Mouse (Mus musculus) CH12.LX (cell line): Measurements from ENCODE around the gene Mphosph6. TPM values are rescaled to one million over a fixed set of nuclear protein-coding genes. Genes with fewer than 3 reads are reported as not detected.

Source experiments
- DNase-seq: peaks from one replicate; pipeline ENCODE4 v3.0.0-alpha.2; 2013; ENCODE audit errors: extremely low read depth
- H3K27ac ChIP-seq: 2 replicates; pipeline ENCODE4 v1.5.1; 2012; ENCODE audit warnings: low read depth, mild to moderate bottlenecking, control low read depth, moderate library complexity; ENCODE audit not compliant: insufficient read depth
- H3K27me3 ChIP-seq: replicated peaks from 2 replicates; pipeline ENCODE3; 2012; ENCODE audit warnings: inconsistent platforms
- H3K36me3 ChIP-seq, 2 experiments: replicated peaks in 1 of 2; 2 replicates each; pipeline versions ENCODE3 to v1.6.1; 2012; ENCODE audit warnings: inconsistent platforms in 1 of 2, low read length in 1 of 2, mild to moderate bottlenecking in 1 of 2, mixed read lengths in 1 of 2, moderate library complexity in 1 of 2; ENCODE audit not compliant: control insufficient read depth in 1 of 2, insufficient read depth in 1 of 2
- H3K4me1 ChIP-seq, 2 experiments: 2 replicates each; pipeline ENCODE4 v1.6.1; 2012; ENCODE audit warnings: inconsistent platforms in 1 of 2, moderate library complexity in 1 of 2; ENCODE audit not compliant: insufficient read depth in 2 of 2, control insufficient read depth in 1 of 2
- H3K4me2 ChIP-seq: 2 replicates; pipeline ENCODE4 v1.6.1; 2012; ENCODE audit warnings: low read depth, mild to moderate bottlenecking, control low read depth; ENCODE audit not compliant: poor library complexity, insufficient read depth, severe bottlenecking
- H3K4me3 ChIP-seq, 3 experiments: fragments of 150-350 bp in 1 of 3; sonication (generic) in 1 of 3; replicated peaks in 1 of 3; 2 replicates each; pipeline versions ENCODE3 to v1.5.1; 2011 to 2012; ENCODE audit warnings: low read depth in 2 of 3, low read length in 2 of 3, mild to moderate bottlenecking in 2 of 3, moderate library complexity in 2 of 3, control low read depth in 1 of 3, improper control_type of control experiment in 1 of 3, inconsistent platforms in 1 of 3, mixed read lengths in 1 of 3; ENCODE audit not compliant: poor library complexity in 1 of 3
- H3K79me2 ChIP-seq: replicated peaks from 2 replicates; pipeline ENCODE4 v1.6.1; 2012; ENCODE audit warnings: mild to moderate bottlenecking, moderate library complexity; ENCODE audit not compliant: control insufficient read depth, poor library complexity, insufficient read depth, severe bottlenecking; ENCODE audit errors: extremely low read depth
- H3K9ac ChIP-seq: 2 replicates; pipeline ENCODE4 v1.6.1; 2012; ENCODE audit warnings: low read depth, mild to moderate bottlenecking, control low read depth, moderate library complexity; ENCODE audit not compliant: insufficient read depth
- H3K9me3 ChIP-seq: replicated peaks from 2 replicates; pipeline ENCODE3; 2012; ENCODE audit warnings: low read length, inconsistent platforms, mixed read lengths
- CHD2 ChIP-seq: IDR thresholded peaks from 2 replicates; pipeline ENCODE4 v1.6.1; 2011; ENCODE audit warnings: low read length, improper control_type of control experiment
- E2F4 ChIP-seq: IDR thresholded peaks from 2 replicates; pipeline ENCODE4 v1.6.1; 2011; ENCODE audit warnings: low read depth, low read length, improper control_type of control experiment; ENCODE audit not compliant: insufficient replicate concordance
- EP300 ChIP-seq: IDR thresholded peaks from 2 replicates; pipeline ENCODE4 v1.6.1; 2011; ENCODE audit warnings: low read length, improper control_type of control experiment
- ETS1 ChIP-seq: conservative IDR thresholded peaks from 2 replicates; pipeline ENCODE4 v1.6.1; 2012; ENCODE audit warnings: low read depth, mild to moderate bottlenecking, inconsistent platforms, low read length, improper control_type of control experiment, moderate library complexity
- IRF4 ChIP-seq: IDR thresholded peaks from 2 replicates; pipeline ENCODE4 v1.6.1; 2014; ENCODE audit warnings: low read depth, mild to moderate bottlenecking, inconsistent platforms, low read length, improper control_type of control experiment
- JUN ChIP-seq: IDR thresholded peaks from 2 replicates; pipeline ENCODE4 v1.6.1; 2011; ENCODE audit warnings: low read depth, mild to moderate bottlenecking, low read length, improper control_type of control experiment, moderate library complexity; ENCODE audit not compliant: insufficient read depth
- KAT2A ChIP-seq: IDR thresholded peaks from 2 replicates; pipeline ENCODE4 v1.6.1; 2012; ENCODE audit warnings: low read length, improper control_type of control experiment, inconsistent platforms; ENCODE audit not compliant: insufficient replicate concordance
- MAFK ChIP-seq: IDR thresholded peaks from 2 replicates; pipeline ENCODE4 v1.6.1; 2011; ENCODE audit warnings: low read length, improper control_type of control experiment; ENCODE audit not compliant: insufficient replicate concordance
- MAX ChIP-seq: IDR thresholded peaks from 2 replicates; pipeline ENCODE4 v1.6.1; 2011; ENCODE audit warnings: low read length, improper control_type of control experiment
- MEF2A ChIP-seq: IDR thresholded peaks from 2 replicates; pipeline ENCODE4 v1.6.1; 2014; ENCODE audit warnings: low read depth, mild to moderate bottlenecking, inconsistent platforms, low read length, improper control_type of control experiment, borderline replicate concordance
- NRF1 ChIP-seq: IDR thresholded peaks from 2 replicates; pipeline ENCODE4 v1.6.1; 2014; ENCODE audit warnings: low read depth, mild to moderate bottlenecking, inconsistent platforms, low read length, improper control_type of control experiment, moderate library complexity
- POLR2A ChIP-seq: IDR thresholded peaks from 2 replicates; pipeline ENCODE4 v1.6.1; 2011; ENCODE audit warnings: low read depth, mild to moderate bottlenecking, improper control_type of control experiment, low read length
- RAD21 ChIP-seq: IDR thresholded peaks from 2 replicates; pipeline ENCODE4 v1.6.1; 2011; ENCODE audit warnings: low read depth, mild to moderate bottlenecking, low read length, improper control_type of control experiment, moderate library complexity
- ZMIZ1 ChIP-seq: IDR thresholded peaks from 2 replicates; pipeline ENCODE4 v1.6.1; 2012; ENCODE audit warnings: low read depth, mild to moderate bottlenecking, inconsistent platforms, low read length, improper control_type of control experiment
- ZNF384 ChIP-seq: IDR thresholded peaks from 2 replicates; pipeline ENCODE4 v1.6.1; 2012; ENCODE audit warnings: low read depth, low read length, improper control_type of control experiment, inconsistent platforms
- dilution Hi-C: fragments of 300-500 bp; cut with MboI; formaldehyde crosslinking; loops from 2 replicates; pipeline ENCODE4 v1.14.3; 2020; ENCODE audit warnings: low sequenced_read_pairs; ENCODE audit not compliant: extremely low pct_unique_long_range_greater_than_20kb, extremely low pct_ligation_motif_present
- in situ Hi-C: fragments of 300-500 bp; cut with MboI; formaldehyde crosslinking; loops from 3 replicates; pipeline ENCODE4 v1.14.3; 2019; ENCODE audit warnings: low sequenced_read_pairs, low pct_ligation_motif_present, low pct_unique_long_range_greater_than_20kb, mixed read lengths
- polyA plus RNA-seq: library from polyadenylated mRNA; unstranded; fragments of >175 nt; gene quantifications from 2 replicates; pipeline ENCODE4 v1.2.1, GENCODE M21; 2012; ENCODE audit warnings: low read depth; ENCODE audit not compliant: insufficient read length
- total RNA-seq, 2 experiments: library from RNA; depleted of rRNA; stranded (reverse); fragments of 300-350 nt in 1 of 2; fragments of >200 nt in 1 of 2; gene quantifications; 2 replicates each; pipeline ENCODE4 v1.2.3; 2012 to 2014

Gene Mphosph6
- total and polyA plus RNA-seq, 3 experiments, result 89.6 to 241 (median 225) TPM

GRCm38 (mm10) chr8:117792616-117793144 lies 9.1 kb downstream of the Mphosph6 start:
- H3K4me2 ChIP-seq, result no peak overlapping the region
- no peaks in the 10 kb centered on the region for H3K9me3 ChIP-seq
- DNase-seq, result no peak
- no peak overlapping the region for H3K9ac ChIP-seq
- dilution Hi-C loops (no loop called here), in situ Hi-C loops (no loop called here)
- peaks cover 29% of the 10 kb centered on the region for H3K79me2 ChIP-seq
- peaks cover 74 to 91% of the 10 kb centered on the region in 2 experiments for H3K36me3 ChIP-seq
- H3K27ac ChIP-seq, result no peak overlapping the region
- H3K4me1 ChIP-seq, result peaks cover 0 to 11% of the 10 kb centered on the region in 2 experiments; a peak in 1 of 4 replicates
- H3K4me3 ChIP-seq, result no peak overlapping the region
- no peak for TF ChIP-seq RAD21
- TF ChIP-seq CHD2, result no peak
- TF ChIP-seq ETS1, result no peak
- H3K27me3 ChIP-seq, result no peaks in the 10 kb centered on the region

DNA sequence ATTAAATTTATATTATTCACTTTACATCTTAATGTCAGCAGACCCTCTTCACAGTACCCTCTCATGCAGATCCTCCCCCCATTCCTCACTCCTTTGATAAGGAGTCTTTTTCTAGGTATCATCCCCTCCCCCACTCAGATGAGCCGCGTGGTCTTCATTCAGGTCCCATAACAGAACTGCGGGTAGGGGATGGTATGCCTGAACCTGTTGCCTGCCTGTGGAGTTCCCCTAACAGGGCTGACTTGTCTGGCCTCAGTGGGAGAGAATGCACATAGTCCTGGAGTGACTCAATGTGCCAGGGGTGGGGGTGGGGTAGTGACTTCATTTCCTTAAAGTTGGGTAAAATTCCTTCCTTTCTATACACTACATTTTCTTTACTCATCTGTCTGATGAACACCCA lies 15.3 kb downstream of the Mphosph6 start:
- Histone ChIP-seq H3K27me3 (no peaks in the 10 kb centered on the region), H3K36me3 (peaks cover 28 to 39% of the 10 kb centered on the region in 2 experiments), H3K4me1 (peaks cover 26 to 60% of the 10 kb centered on the region in 2 experiments), H3K79me2 (no peaks in the 10 kb centered on the region), H3K4me2 (no peak overlapping the region), H3K9me3 (peaks cover 5% of the 10 kb centered on the region), H3K9ac (no peak overlapping the region), H3K4me3 (no peak overlapping the region), H3K27ac (no peak overlapping the region)
- dilution Hi-C loops, result no loop called here
- in situ Hi-C loops, result no loop called here
- DNase-seq, result no peak
- TF ChIP-seq IRF4 (no peak), CHD2 (peak; percentile 55; the same call in 1 of the 2 replicates), POLR2A (0 out of 2 replicates have a peak, but pooled peaks have one; percentile 11)

- Histone ChIP-seq H3K27ac (peak overlapping the region; percentile 2; the same call in 1 of the 2 replicates), H3K4me1 (peaks cover 33 to 88% of the 10 kb centered on the region in 2 experiments), H3K4me3 (no peak overlapping the region), H3K79me2 (no peaks in the 10 kb centered on the region; the same call in 1 of the 2 replicates), H3K36me3 (peaks cover 4 to 11% of the 10 kb centered on the region in 2 experiments), H3K9ac (no peak overlapping the region), H3K4me2 (no peak overlapping the region), H3K9me3 (peaks cover 5% of the 10 kb centered on the region), H3K27me3 (no peaks in the 10 kb centered on the region)
- no peak for DNase-seq
- in situ Hi-C loops (no loop called here), dilution Hi-C loops (no loop called here)
- TF ChIP-seq KAT2A, result no peak
- no peak for TF ChIP-seq MAX
- TF ChIP-seq RAD21, result no peak
- TF ChIP-seq ZMIZ1, result no peak
- TF ChIP-seq MEF2A, result no peak
- no peak for TF ChIP-seq MAFK
- no peak for TF ChIP-seq ZNF384
- no peak for TF ChIP-seq NRF1
- no peak for TF ChIP-seq EP300
- no peak for TF ChIP-seq E2F4
- no peak for TF ChIP-seq JUN
Observed at GRCm38 (mm10) chr8:117783021-117783420, 18.7 kb downstream of the Mphosph6 start.
